Mouse (Mus musculus) kidney, postnatal 0 days (tissue): Measurements from ENCODE around the gene Col26a1. TPM values are rescaled to one million over a fixed set of nuclear protein-coding genes. Genes with fewer than 3 reads are reported as not detected.

ENCODE experiments used
- ATAC-seq: fragments of 200-750 bp; cut with Nextera tagmentation; replicated peaks from 2 replicates; pipeline ENCODE4 v1.8.0; 2017; ENCODE audit warnings: low read depth, moderate number of reproducible peaks, moderate TSS enrichment, moderate library complexity; ENCODE audit not compliant: low FRiP score
- DNase-seq: peaks from one replicate; pipeline ENCODE4 v3.0.0-alpha.2; 2016; ENCODE audit warnings: low spot score
- H3K27ac ChIP-seq: fragments of 300-500 bp; sonication (generic); 2 replicates; pipeline ENCODE4 v1.5.1; 2014; ENCODE audit warnings: mild to moderate bottlenecking
- H3K27me3 ChIP-seq: fragments of 300-500 bp; sonication (generic); 2 replicates; pipeline ENCODE4 v1.6.1; 2014; ENCODE audit warnings: low read length, mixed read lengths; ENCODE audit not compliant: insufficient read depth
- H3K36me3 ChIP-seq: fragments of 300-500 bp; sonication (generic); 2 replicates; pipeline ENCODE4 v1.6.1; 2014; ENCODE audit warnings: low read length, mixed read lengths; ENCODE audit not compliant: insufficient read depth
- H3K4me1 ChIP-seq: fragments of 300-500 bp; sonication (generic); replicated peaks from 2 replicates; pipeline ENCODE4 v1.6.1; 2014; ENCODE audit warnings: antibody characterized with exemption, low read length, mixed read lengths; ENCODE audit not compliant: insufficient read depth
- H3K4me2 ChIP-seq: fragments of 300-500 bp; sonication (generic); 2 replicates; pipeline ENCODE4 v1.6.1; 2014; ENCODE audit warnings: mild to moderate bottlenecking, low read length, moderate library complexity, mixed read lengths
- H3K4me3 ChIP-seq: fragments of 300-500 bp; sonication (generic); replicated peaks from 2 replicates; pipeline ENCODE4 v1.5.1; 2014; ENCODE audit warnings: low read depth, low read length
- H3K9ac ChIP-seq: fragments of 300-500 bp; sonication (generic); 2 replicates; pipeline ENCODE4 v1.6.1; 2014; ENCODE audit warnings: low read depth, low read length
- H3K9me3 ChIP-seq: fragments of 300-500 bp; sonication (generic); replicated peaks from 2 replicates; pipeline ENCODE4 v1.6.1; 2016; ENCODE audit warnings: low read length, inconsistent platforms, mixed read lengths
- CTCF ChIP-seq: IDR thresholded peaks from 2 replicates; pipeline ENCODE4 v1.5.1; 2016; ENCODE audit warnings: antibody characterized with exemption, low read depth, mild to moderate bottlenecking, moderate library complexity
- WGBS: fragments of 180-500 bp; shearing (Covaris S2); extraction: QIAGEN DNeasy Blood & Tissue Kit; methylation state at CpG from one replicate; pipeline ENCODE4 v1.1.7; 2014; 5-methylcytosine and 5-hydroxymethylcytosine counted together
- polyA plus RNA-seq: library from polyadenylated mRNA; unstranded; fragments of >200 nt; fragmentation: Nextera tagmentation; extraction: Ambion mirVana; gene quantifications from 2 replicates; pipeline ENCODE4 v1.2.1, GENCODE M21; 2015

Col26a1 gene
- polyA plus RNA-seq, 1 experiment from 2014 or later = 47.1 TPM

DNA sequence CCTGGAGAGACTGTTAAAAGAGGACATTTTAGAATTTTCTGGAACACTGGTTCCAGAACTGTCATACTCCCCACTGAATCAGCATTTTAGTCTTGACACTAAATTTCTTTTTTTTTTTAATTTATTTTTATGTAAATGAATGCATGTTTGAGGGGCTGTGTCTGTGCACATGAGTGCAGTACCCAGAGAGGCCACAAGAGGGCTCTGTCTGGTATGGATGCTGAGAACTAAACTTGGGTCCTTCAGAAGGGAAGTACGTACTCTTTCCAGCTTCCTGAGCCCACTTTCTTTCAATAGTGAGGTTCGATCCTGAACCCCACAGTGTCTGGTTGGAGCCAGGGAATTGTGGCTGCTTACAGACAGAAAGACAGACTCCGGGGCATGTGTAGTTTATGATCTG lies 177.5 kb downstream of the Col26a1 start:
- Histone ChIP-seq H3K4me1 (no peaks in the 10 kb centered on the region), H3K4me3 (no peak overlapping the region), H3K9ac (no peak overlapping the region), H3K36me3 (no peaks in the 10 kb centered on the region), H3K27me3 (no peaks in the 10 kb centered on the region), H3K27ac (no peak overlapping the region), H3K9me3 (no peaks in the 10 kb centered on the region), H3K4me2 (no peak overlapping the region)
- 99% methylated on average over 3 of the region's 3 CpGs for WGBS
- peak; percentile 49; the same call in 1 of the 2 replicates for TF ChIP-seq CTCF
- ATAC-seq = no peak
- no peak for DNase-seq

DNA sequence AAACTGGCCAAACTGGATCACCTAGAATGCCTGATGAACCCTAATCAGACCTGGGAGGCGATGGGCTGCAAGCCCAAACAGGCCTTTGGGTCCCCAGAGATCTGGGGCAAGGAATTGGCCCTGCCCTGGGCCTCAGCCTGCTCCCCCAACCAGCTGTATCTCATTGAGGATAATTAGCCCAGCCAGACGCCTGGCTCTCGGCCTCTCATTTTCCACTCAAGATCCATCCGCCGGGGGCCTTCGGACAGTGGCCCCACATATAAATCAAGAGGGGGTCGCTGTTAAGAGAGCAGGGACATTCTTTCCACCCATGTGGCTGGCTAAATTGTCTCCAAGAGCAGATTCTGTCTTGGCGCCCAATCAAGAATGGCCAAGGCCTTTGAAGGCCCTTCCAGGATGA lies 178.9 kb downstream of the Col26a1 start:
- 66% methylated on average over 8 of the region's 8 CpGs for WGBS
- Histone ChIP-seq H3K9me3 (no peaks in the 10 kb centered on the region), H3K27ac (no peak overlapping the region)

GRCm38 (mm10) chr5:136703751-136704150 lies 179.3 kb downstream of the Col26a1 start:
- H3K36me3 ChIP-seq = no peaks in the 10 kb centered on the region
- H3K4me2 ChIP-seq = no peak overlapping the region
- H3K27ac ChIP-seq = no peak overlapping the region
- DNase-seq = peak; percentile 63
- peak; percentile 68 for TF ChIP-seq CTCF
- H3K9ac ChIP-seq = no peak overlapping the region
- H3K4me1 ChIP-seq = no peaks in the 10 kb centered on the region
- no peak overlapping the region for H3K4me3 ChIP-seq
- no peaks in the 10 kb centered on the region for H3K9me3 ChIP-seq
- WGBS = 44% methylated on average over 3 of the region's 3 CpGs
- ATAC-seq = 0 out of 2 replicates have a peak, but pooled peaks have one; percentile 42
- no peaks in the 10 kb centered on the region for H3K27me3 ChIP-seq

More for the DNA sequence above, 178.9 kb downstream of the Col26a1 start:
- Histone ChIP-seq H3K4me3 (no peak overlapping the region), H3K36me3 (no peaks in the 10 kb centered on the region), H3K4me2 (no peak overlapping the region), H3K9ac (no peak overlapping the region), H3K4me1 (no peaks in the 10 kb centered on the region), H3K27me3 (no peaks in the 10 kb centered on the region)
- no peak for TF ChIP-seq CTCF
- ATAC-seq (no peak), DNase-seq (peak; percentile 53)

DNA sequence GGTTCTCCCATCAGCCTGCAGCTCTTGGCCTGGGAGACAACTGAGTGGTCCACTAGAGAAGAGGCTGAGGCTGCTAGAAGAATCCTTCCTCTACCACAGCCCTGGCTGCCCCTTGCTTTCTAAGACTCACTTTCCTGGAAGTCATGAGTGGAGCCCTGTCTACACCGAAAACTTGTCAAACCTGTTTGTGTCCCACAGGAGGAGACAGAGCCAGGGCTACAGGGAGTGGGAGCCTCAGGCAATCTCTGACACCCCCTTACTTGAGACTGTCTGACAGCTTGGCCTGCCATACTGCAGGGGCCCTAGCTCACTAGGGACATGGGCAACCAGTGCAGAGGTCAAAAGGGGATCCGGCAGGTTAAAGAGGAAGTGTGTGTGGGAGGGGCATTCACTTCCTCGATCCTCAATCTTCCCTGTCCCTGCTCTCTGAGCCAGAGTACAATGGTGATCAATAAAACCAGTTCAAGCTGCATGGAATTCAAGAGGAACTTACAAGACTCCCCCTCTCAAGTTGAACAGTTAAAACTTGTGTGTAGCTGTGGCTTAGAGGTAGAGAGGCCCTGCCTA lies 180.8 kb downstream of the Col26a1 start:
- Histone ChIP-seq H3K27me3 (no peaks in the 10 kb centered on the region), H3K4me3 (no peak overlapping the region), H3K36me3 (no peaks in the 10 kb centered on the region), H3K4me1 (no peaks in the 10 kb centered on the region), H3K4me2 (no peak overlapping the region), H3K9ac (no peak overlapping the region), H3K9me3 (no peaks in the 10 kb centered on the region), H3K27ac (no peak overlapping the region)
- TF ChIP-seq CTCF = no peak
- WGBS = 48% methylated on average over 3 of the region's 3 CpGs
- DNase-seq = no peak
- no peak for ATAC-seq

GRCm38 (mm10) chr5:136697618-136698017 lies 185.4 kb downstream of the Col26a1 start:
- H3K27ac ChIP-seq = no peak overlapping the region
- TF ChIP-seq CTCF = no peak
- H3K9ac ChIP-seq = no peak overlapping the region
- 82% methylated on average over 9 of the region's 9 CpGs for WGBS
- no peaks in the 10 kb centered on the region for H3K36me3 ChIP-seq
- no peak overlapping the region for H3K4me3 ChIP-seq
- no peaks in the 10 kb centered on the region for H3K4me1 ChIP-seq
- no peaks in the 10 kb centered on the region for H3K27me3 ChIP-seq
- no peak overlapping the region for H3K4me2 ChIP-seq
- DNase-seq (no peak), ATAC-seq (no peak)
- H3K9me3 ChIP-seq = no peaks in the 10 kb centered on the region

GRCm38 (mm10) chr5:136696516-136696915 lies 186.5 kb downstream of the Col26a1 start:
- no peak overlapping the region for H3K4me3 ChIP-seq
- no peak overlapping the region for H3K9ac ChIP-seq
- TF ChIP-seq CTCF = no peak
- no peaks in the 10 kb centered on the region for H3K4me1 ChIP-seq
- DNase-seq = no peak
- 45% methylated on average over 5 of the region's 5 CpGs for WGBS
- no peak for ATAC-seq
- H3K36me3 ChIP-seq = no peaks in the 10 kb centered on the region
- no peaks in the 10 kb centered on the region for H3K9me3 ChIP-seq
- H3K4me2 ChIP-seq = no peak overlapping the region
- H3K27me3 ChIP-seq = no peaks in the 10 kb centered on the region
- H3K27ac ChIP-seq = no peak overlapping the region

DNA sequence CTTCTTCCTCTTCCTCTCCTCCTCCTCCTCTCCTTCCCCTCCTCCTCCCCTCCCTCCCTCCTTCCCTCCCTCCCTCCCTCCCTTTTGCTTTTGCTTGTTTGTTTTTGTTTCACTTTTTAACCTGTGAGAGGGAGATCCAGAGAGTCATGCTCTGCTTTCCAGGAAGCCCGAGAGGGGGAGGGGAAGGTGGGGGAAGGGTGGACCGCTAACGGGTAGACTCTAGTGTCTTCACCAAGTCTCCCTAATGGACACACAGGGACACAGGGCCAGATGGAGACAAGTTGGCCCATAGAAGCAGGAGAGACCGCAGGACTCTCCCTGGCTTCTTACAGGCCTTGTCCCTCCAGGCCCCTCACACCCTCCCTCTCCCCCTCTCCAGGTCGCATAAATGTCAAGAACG lies 188.0 kb downstream of the Col26a1 start:
- no peak overlapping the region for H3K9ac ChIP-seq
- H3K4me2 ChIP-seq = no peak overlapping the region
- no peak overlapping the region for H3K4me3 ChIP-seq
- WGBS = 34% methylated on average over 6 of the region's 6 CpGs
- no peak overlapping the region for H3K27ac ChIP-seq
- DNase-seq (no peak), ATAC-seq (no peak)
- no peaks in the 10 kb centered on the region for H3K36me3 ChIP-seq
- H3K4me1 ChIP-seq = no peaks in the 10 kb centered on the region
- TF ChIP-seq CTCF = no peak
- no peaks in the 10 kb centered on the region for H3K27me3 ChIP-seq
- H3K9me3 ChIP-seq = no peaks in the 10 kb centered on the region
